26 mouse cellular contexts compared by ENCODE assay signal in genomic region chr9:121019932-121020331, GRCm38 (mm10).
DNase-seq lines count a peak whose midpoint lies in the region; ATAC-seq and TF ChIP-seq lines count a peak whose summit lies in the region.
"Had no signal": no experiment of that assay in that cellular context is flagged by ENCODE, and none has a peak within 500 bp of the region (broad histone marks: within the 10 kb centered on the region; RNA-seq: fewer than 3 reads in every experiment).

No protein-coding gene starts in this region.

- no peak for TF ChIP-seq EP300 in liver, postnatal 0 days (IDR thresholded peaks at IDR 0.05; ENCODE audit: low read depth)

- H3K9me3 ChIP-seq in hindbrain, embryonic 10.5 days: no peaks in the 10 kb centered on the region
- no peaks in the 10 kb centered on the region for H3K9me3 ChIP-seq in hindbrain, embryonic 13.5 days
- no peaks in the 10 kb centered on the region for H3K9me3 ChIP-seq in liver, postnatal 0 days (ENCODE audit: low read length)
- no peaks in the 10 kb centered on the region for H3K9me3 ChIP-seq in midbrain, embryonic 14.5 days (ENCODE audit: control insufficient read depth, low read length)
- H3K9me3 ChIP-seq in midbrain, embryonic 11.5 days (ENCODE audit: control insufficient read depth, low read length): no peaks in the 10 kb centered on the region
- H3K9me3 ChIP-seq: embryonic facial prominence, embryonic 13.5 days; embryonic facial prominence, embryonic 15.5 days had no signal

- H3K79me2 ChIP-seq in liver, adult 2 months (ENCODE audit: control insufficient read depth, insufficient read depth, low read length): no peaks in the 10 kb centered on the region

- H3K4me2 ChIP-seq in hindbrain, embryonic 13.5 days: no peak overlapping the region
- no peak overlapping the region for H3K4me2 ChIP-seq in liver, postnatal 0 days (ENCODE audit: low read depth, low read length)
- H3K4me2 ChIP-seq in midbrain, embryonic 14.5 days (ENCODE audit: low read length): 0 out of 2 replicates have a peak overlapping the region, but pooled peaks have one; percentile 13
- H3K4me2 ChIP-seq in midbrain, embryonic 11.5 days: no peak overlapping the region
- H3K4me2 ChIP-seq: embryonic facial prominence, embryonic 13.5 days; embryonic facial prominence, embryonic 15.5 days; forebrain, embryonic 12.5 days had no signal

- no peaks in the 10 kb centered on the region for H3K27me3 ChIP-seq in hindbrain, embryonic 10.5 days (ENCODE audit: insufficient read depth, poor library complexity, severe bottlenecking)
- H3K27me3 ChIP-seq in hindbrain, embryonic 13.5 days: no peaks in the 10 kb centered on the region
- H3K27me3 ChIP-seq in liver, adult 2 months (ENCODE audit: control insufficient read depth, insufficient read depth, low read length): no peaks in the 10 kb centered on the region
- no peaks in the 10 kb centered on the region for H3K27me3 ChIP-seq in liver, postnatal 0 days (ENCODE audit: insufficient read depth, low read length)
- no peaks in the 10 kb centered on the region for H3K27me3 ChIP-seq in midbrain, embryonic 14.5 days (ENCODE audit: control insufficient read depth, insufficient read depth, low read length)
- no peaks in the 10 kb centered on the region for H3K27me3 ChIP-seq in midbrain, embryonic 11.5 days (ENCODE audit: control insufficient read depth, insufficient read depth, low read length)
- H3K27me3 ChIP-seq: CH12.LX; embryonic facial prominence, embryonic 13.5 days; embryonic facial prominence, embryonic 15.5 days; forebrain, embryonic 12.5 days; Patski had no signal

- no peak for ATAC-seq in hindbrain, embryonic 13.5 days (ENCODE audit: low FRiP score)
- no peak for ATAC-seq in liver, postnatal 0 days
- ATAC-seq in midbrain, embryonic 14.5 days (ENCODE audit: low FRiP score, low TSS enrichment): no peak
- no peak for ATAC-seq in midbrain, embryonic 11.5 days (ENCODE audit: low FRiP score)
- ATAC-seq: activated CD4-positive, CD25-positive, alpha-beta regulatory T cell, adult 4 months; CD4-positive, CD25-positive, alpha-beta regulatory T cell, adult 4 months; forebrain, embryonic 14.5 days; Patski had no signal

- H3K4me1 ChIP-seq in hindbrain, embryonic 10.5 days (replicated peaks): peaks cover 14% of the 10 kb centered on the region
- peaks cover 26% of the 10 kb centered on the region for H3K4me1 ChIP-seq in hindbrain, embryonic 13.5 days (replicated peaks)
- peaks cover 9% of the 10 kb centered on the region for H3K4me1 ChIP-seq in liver, adult 2 months (ENCODE audit: control insufficient read depth, insufficient read depth, low read length)
- peaks cover 7% of the 10 kb centered on the region; the same call in 1 of the 2 replicates for H3K4me1 ChIP-seq in liver, postnatal 0 days (ENCODE audit: insufficient read depth)
- peaks cover 5% of the 10 kb centered on the region; the same call in 1 of the 2 replicates for H3K4me1 ChIP-seq in midbrain, embryonic 14.5 days (ENCODE audit: control insufficient read depth, insufficient read depth, low read length)
- H3K4me1 ChIP-seq in midbrain, embryonic 11.5 days (ENCODE audit: control insufficient read depth, insufficient read depth, low read length): no peaks in the 10 kb centered on the region; the same call in 1 of the 2 replicates

- no peak for TF ChIP-seq CTCF in liver, adult 2 months (IDR thresholded peaks at IDR 0.05; ENCODE audit: low read depth, low read length)
- no peak for TF ChIP-seq CTCF in liver, postnatal 0 days (IDR thresholded peaks at IDR 0.05; ENCODE audit: low read depth)
- no peak for TF ChIP-seq CTCF in brain, embryonic 14.5 days (IDR thresholded peaks at IDR 0.05; ENCODE audit: borderline replicate concordance, extremely low read depth, insufficient read depth, insufficient read length)

- H3K9ac ChIP-seq in hindbrain, embryonic 13.5 days: no peak overlapping the region
- H3K9ac ChIP-seq in liver, adult 2 months (ENCODE audit: low read depth, low read length): no peak overlapping the region
- no peak overlapping the region for H3K9ac ChIP-seq in liver, postnatal 0 days (replicated peaks)
- H3K9ac ChIP-seq in midbrain, embryonic 14.5 days (replicated peaks; ENCODE audit: low read length): no peak overlapping the region
- H3K9ac ChIP-seq in midbrain, embryonic 11.5 days (ENCODE audit: low read length): no peak overlapping the region
- H3K9ac ChIP-seq: embryonic facial prominence, embryonic 13.5 days; embryonic facial prominence, embryonic 15.5 days; forebrain, embryonic 12.5 days had no signal

- no peak for DNase-seq in hindbrain, embryonic 10.5 days (ENCODE audit: low spot score)
- DNase-seq in liver, adult 2 months (ENCODE audit: extremely low read depth, low read depth, low spot score): peak; percentile 36
- DNase-seq in liver, postnatal 0 days: no peak
- peak; percentile 56 for DNase-seq in midbrain, embryonic 14.5 days
- no peak for DNase-seq in midbrain, embryonic 11.5 days (ENCODE audit: low spot score, missing footprints)
- DNase-seq in brain, embryonic 14.5 days (ENCODE audit: low read depth): peak; percentile 38
- DNase-seq: B cell, adult 2 months; cerebellum, adult 11 months; cerebellum, adult 18-20 months; cerebellum, adult 8-10 months; cerebellum, adult 9-11 months; cerebellum, postnatal 14 days; cerebellum, postnatal 36 days; embryo, embryonic 11 days had no signal

- H3K27ac ChIP-seq in hindbrain, embryonic 10.5 days: peak overlapping the region; percentile 40; the same call in 1 of the 2 replicates
- H3K27ac ChIP-seq in hindbrain, embryonic 13.5 days: no peak overlapping the region
- H3K27ac ChIP-seq in liver, adult 2 months (replicated peaks; ENCODE audit: insufficient read depth, low read depth, low read length): no peak overlapping the region
- no peak overlapping the region for H3K27ac ChIP-seq in liver, postnatal 0 days (ENCODE audit: low read depth)
- no peak overlapping the region; the same call in 1 of the 2 replicates for H3K27ac ChIP-seq in midbrain, embryonic 14.5 days (replicated peaks; ENCODE audit: low read depth, low read length)
- no peak overlapping the region for H3K27ac ChIP-seq in midbrain, embryonic 11.5 days (ENCODE audit: low read depth, low read length)
- H3K27ac ChIP-seq: embryonic facial prominence, embryonic 13.5 days; embryonic facial prominence, embryonic 15.5 days; forebrain, embryonic 10.5 days; forebrain, embryonic 12.5 days had no signal

- no peak overlapping the region for H3K4me3 ChIP-seq in hindbrain, embryonic 10.5 days
- no peak overlapping the region for H3K4me3 ChIP-seq in hindbrain, embryonic 13.5 days
- no peak overlapping the region for H3K4me3 ChIP-seq in liver, adult 2 months (ENCODE audit: insufficient read depth, low read depth, low read length)
- no peak overlapping the region for H3K4me3 ChIP-seq in liver, postnatal 0 days (ENCODE audit: low read depth, low read length)
- no peak overlapping the region for H3K4me3 ChIP-seq in midbrain, embryonic 14.5 days (replicated peaks; ENCODE audit: low read depth, low read length)
- no peak overlapping the region for H3K4me3 ChIP-seq in midbrain, embryonic 11.5 days (ENCODE audit: low read depth, low read length)
- H3K4me3 ChIP-seq: embryonic facial prominence, embryonic 13.5 days; embryonic facial prominence, embryonic 15.5 days; erythroblast, embryonic 14.5 days; forebrain, embryonic 10.5 days; forebrain, embryonic 12.5 days had no signal

- H3K36me3 ChIP-seq in hindbrain, embryonic 10.5 days: peaks cover 5% of the 10 kb centered on the region; the same call in 1 of the 2 replicates
- H3K36me3 ChIP-seq in hindbrain, embryonic 13.5 days: no peaks in the 10 kb centered on the region
- no peaks in the 10 kb centered on the region for H3K36me3 ChIP-seq in liver, adult 2 months (ENCODE audit: control insufficient read depth, insufficient read depth, low read length)
- H3K36me3 ChIP-seq in liver, postnatal 0 days (replicated peaks; ENCODE audit: insufficient read depth, low read length): no peaks in the 10 kb centered on the region
- no peaks in the 10 kb centered on the region for H3K36me3 ChIP-seq in midbrain, embryonic 14.5 days (ENCODE audit: control insufficient read depth, insufficient read depth, low read length)
- no peaks in the 10 kb centered on the region for H3K36me3 ChIP-seq in midbrain, embryonic 11.5 days (ENCODE audit: control insufficient read depth, insufficient read depth, low read length)
- H3K36me3 ChIP-seq: embryonic facial prominence, embryonic 13.5 days; embryonic facial prominence, embryonic 15.5 days; forebrain, embryonic 10.5 days; forebrain, embryonic 12.5 days; G1E had no signal

- TF ChIP-seq POLR2A in liver, adult 2 months (IDR thresholded peaks at IDR 0.05; ENCODE audit: extremely low read depth, insufficient read depth, low read length): no peak
- TF ChIP-seq POLR2A in brain, embryonic 14.5 days (IDR thresholded peaks at IDR 0.05; ENCODE audit: borderline replicate concordance, extremely low read depth, insufficient read depth, insufficient read length, poor library complexity, severe bottlenecking): no peak

- 86% methylated on average over 13 of the region's 13 CpGs for WGBS in hindbrain, embryonic 10.5 days
- WGBS in hindbrain, embryonic 13.5 days: 68% methylated on average over 13 of the region's 13 CpGs
- 67% methylated on average over 13 of the region's 13 CpGs for WGBS in liver, adult 2 months
- WGBS in liver, postnatal 0 days (ENCODE audit: insufficient replicate concordance): 76% methylated on average over 13 of the region's 13 CpGs
- 48% methylated on average over 13 of the region's 13 CpGs for WGBS in midbrain, embryonic 14.5 days
- 88% methylated on average over 13 of the region's 13 CpGs for WGBS in midbrain, embryonic 11.5 days

Comparison
In these comparisons a context has a peak if more than half of its experiments do, and no peak if none do; other contexts are left out.
1. DNase-seq: peak in liver, adult 2 months (single experiment), midbrain, embryonic 14.5 days (single experiment) and brain, embryonic 14.5 days (single experiment); none in hindbrain, embryonic 10.5 days (single experiment), liver, postnatal 0 days (single experiment) and midbrain, embryonic 11.5 days (single experiment).